ENCODE assay signal across 17 mouse cellular contexts in genomic region chr11:51426155-51426554, GRCm38 (mm10).
"Had no signal": no experiment of that assay in that cellular context is flagged by ENCODE, and none has a peak within 500 bp of the region (broad histone marks: within the 10 kb centered on the region; RNA-seq: fewer than 3 reads in every experiment).

No protein-coding gene starts in this region.

- H3K36me3 ChIP-seq: midbrain, embryonic 10.5 days; midbrain, embryonic 12.5 days; neural tube, embryonic 13.5 days; neural tube, embryonic 15.5 days; stomach, embryonic 15.5 days had no signal

- H3K4me1 ChIP-seq: neural tube, embryonic 13.5 days; stomach, embryonic 15.5 days had no signal

- H3K4me2 ChIP-seq: lung, embryonic 14.5 days; midbrain, embryonic 12.5 days; neural tube, embryonic 13.5 days; neural tube, embryonic 15.5 days; stomach, embryonic 15.5 days had no signal

- H3K9ac ChIP-seq: lung, embryonic 14.5 days; midbrain, embryonic 12.5 days; neural tube, embryonic 13.5 days; neural tube, embryonic 15.5 days; stomach, embryonic 15.5 days had no signal

- H3K27me3 ChIP-seq: midbrain, embryonic 12.5 days; neural tube, embryonic 13.5 days; neural tube, embryonic 15.5 days; stomach, embryonic 15.5 days had no signal

- ATAC-seq: midbrain, embryonic 16.5 days had no signal

- H3K9me3 ChIP-seq: midbrain, embryonic 10.5 days; midbrain, embryonic 12.5 days; neural tube, embryonic 13.5 days; neural tube, embryonic 15.5 days; stomach, embryonic 15.5 days had no signal

- H3K4me3 ChIP-seq: midbrain, embryonic 10.5 days; midbrain, embryonic 12.5 days; myocyte; neural tube, embryonic 13.5 days; neural tube, embryonic 15.5 days; stomach, embryonic 15.5 days had no signal

- DNase-seq: lung, adult 18-20 months; lung, embryonic 14.5 days; lung, postnatal 10 days; lung, postnatal 4 days; midbrain, embryonic 14.5 days; right cerebral cortex, postnatal 14 days; thymus, adult 2 months; thymus, postnatal 14 days; thymus, postnatal 36 days had no signal

- H3K27ac ChIP-seq: midbrain, embryonic 10.5 days; midbrain, embryonic 12.5 days; neural tube, embryonic 13.5 days; neural tube, embryonic 15.5 days; stomach, embryonic 15.5 days; stomach, postnatal 0 days had no signal
